Mouse (Mus musculus): Measurements from ENCODE around the gene Ntsr2.

Ntsr2 gene

DNA sequence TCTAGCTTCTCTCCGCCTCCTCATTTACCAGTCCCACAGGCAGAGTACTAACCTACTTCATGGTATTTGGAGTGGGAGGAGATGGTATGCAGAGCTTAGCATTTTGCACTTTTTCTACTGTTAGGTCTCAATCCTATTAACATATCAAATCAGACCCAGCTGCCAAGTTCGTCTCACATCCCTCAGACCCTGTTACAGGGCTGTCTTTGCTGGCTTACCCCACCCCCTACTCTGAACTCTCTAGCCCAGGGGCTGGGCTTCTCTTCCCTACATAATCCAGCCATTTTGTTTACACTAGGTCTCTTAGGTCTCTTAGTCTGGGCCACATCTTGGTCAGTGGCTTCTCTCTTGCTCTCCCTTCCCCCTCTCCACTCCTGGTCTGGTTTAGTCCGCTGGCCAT, 16.0 kb downstream of the Ntsr2 start:
- TF ChIP-seq GATA4 (IDR thresholded peaks at IDR 0.05; ENCODE audit: insufficient replicate concordance, low read length) = no peak

DNA sequence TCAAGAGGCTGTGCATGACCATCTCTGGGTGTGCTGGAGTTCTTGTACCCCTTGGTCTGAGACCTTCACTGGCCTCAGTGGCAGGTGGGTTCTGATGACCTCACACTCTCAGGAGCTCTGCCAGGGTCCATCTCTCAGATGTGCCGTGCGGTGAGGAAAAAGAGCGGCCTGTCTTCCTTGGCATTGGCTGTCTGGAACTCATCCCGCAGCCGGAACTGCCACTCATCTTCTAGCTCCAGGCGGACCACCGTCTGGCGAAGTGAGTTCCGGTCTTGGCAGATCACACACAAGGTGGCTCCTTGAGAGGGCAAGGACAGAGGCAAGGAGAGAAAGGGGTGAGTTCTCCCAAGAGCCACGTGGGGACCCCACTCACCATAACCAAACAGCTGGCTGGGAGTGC, 19.1 kb downstream of the Ntsr2 start:
- TF ChIP-seq GATA4 (IDR thresholded peaks at IDR 0.05; ENCODE audit: insufficient replicate concordance, low read length) = no peak

DNA sequence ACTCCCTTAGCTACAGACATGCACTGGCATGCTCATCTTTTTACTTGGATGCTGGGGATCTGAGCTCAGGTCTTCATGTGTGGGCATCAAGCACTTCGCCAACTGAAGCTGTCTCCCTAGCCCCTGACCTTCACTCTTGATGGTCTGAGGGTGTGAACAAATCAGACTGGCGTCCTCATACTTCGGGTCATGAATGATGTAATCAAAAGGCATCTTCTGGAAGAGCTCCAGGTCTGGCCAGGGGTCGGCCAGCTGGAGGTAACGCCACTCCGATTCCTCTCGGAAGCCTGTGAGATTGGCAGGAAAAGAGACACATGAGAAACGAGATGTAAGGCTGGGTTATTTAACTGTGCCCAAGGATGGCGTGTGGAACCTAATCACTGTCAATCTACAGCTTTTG, 37.4 kb downstream of the Ntsr2 start:
- no peak for TF ChIP-seq GATA4 (IDR thresholded peaks at IDR 0.05; ENCODE audit: insufficient replicate concordance, low read length)

DNA sequence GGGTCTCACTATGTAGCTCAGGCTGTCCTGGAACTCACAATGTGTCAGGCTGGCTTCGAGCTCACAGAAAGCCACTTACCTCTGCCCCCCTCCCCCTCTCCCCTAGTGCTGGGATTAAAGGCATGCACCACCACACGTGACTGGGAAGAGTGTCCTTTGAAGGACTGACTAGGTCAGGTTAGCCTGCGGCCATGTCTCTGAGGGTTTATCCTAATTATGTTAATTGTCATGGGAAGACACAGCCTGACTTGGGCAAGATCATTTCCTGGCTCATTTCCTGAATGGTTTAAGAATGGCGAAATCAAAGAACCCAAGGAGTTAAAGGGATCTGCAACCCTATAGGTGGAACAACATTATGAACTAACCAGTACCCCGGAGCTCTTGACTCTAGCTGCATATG, 41.6 kb downstream of the Ntsr2 start:
- no peak for TF ChIP-seq GATA4 (IDR thresholded peaks at IDR 0.05; ENCODE audit: insufficient replicate concordance, low read length)

DNA sequence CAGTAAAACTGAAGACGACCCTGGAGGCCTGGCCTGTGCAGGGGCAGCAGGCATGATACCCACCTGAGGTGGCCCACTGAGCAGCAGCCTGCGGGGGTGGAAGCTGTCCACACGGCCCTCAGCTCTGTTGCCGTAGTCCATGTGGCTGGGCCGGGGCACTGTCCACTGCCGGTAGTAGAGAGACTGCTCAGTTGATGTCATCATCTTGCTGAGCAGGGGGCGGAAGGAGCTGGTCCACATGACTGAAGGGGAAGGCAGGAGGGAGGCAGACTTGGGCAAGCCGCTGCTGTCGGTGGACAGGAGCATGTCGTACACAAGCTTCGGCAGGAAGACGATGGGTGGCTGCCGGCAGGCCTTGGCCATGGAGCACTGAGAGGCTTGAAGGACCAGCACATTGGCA, 43.0 kb downstream of the Ntsr2 start:
- no peak for TF ChIP-seq GATA4 (IDR thresholded peaks at IDR 0.05; ENCODE audit: insufficient replicate concordance, low read length)

DNA sequence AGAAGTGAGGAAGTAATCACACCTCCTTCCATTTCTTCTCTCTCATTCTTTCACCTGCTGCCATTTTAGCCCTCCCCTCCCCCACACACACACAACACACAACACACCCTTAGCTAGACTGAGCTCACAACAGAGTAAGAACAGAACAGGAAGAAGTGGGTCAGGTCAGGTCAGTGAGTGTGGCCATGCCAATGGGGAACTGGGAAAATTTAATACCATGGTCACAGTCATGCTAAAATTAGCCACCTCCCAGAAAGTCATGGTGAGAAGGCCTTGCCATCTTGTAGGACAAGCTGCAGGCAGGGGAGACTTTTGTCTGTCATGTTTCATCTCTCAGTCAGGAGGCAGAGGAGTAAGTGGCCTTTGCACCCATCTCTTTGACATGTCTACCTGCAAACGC, 45.5 kb downstream of the Ntsr2 start:
- TF ChIP-seq GATA4 (IDR thresholded peaks at IDR 0.05; ENCODE audit: insufficient replicate concordance, low read length) = no peak
